Mouse (Mus musculus) hindbrain, postnatal 0 days (tissue): ENCODE data around the gene Gprc5a. TPM values are rescaled to one million over a fixed set of nuclear protein-coding genes. Genes with fewer than 3 reads are reported as not detected.

Experiments
- ATAC-seq: fragments of 200-750 bp; cut with Nextera tagmentation; 2 replicates; pipeline ENCODE4 v1.8.0; 2017; ENCODE audit warnings: mild to moderate bottlenecking, moderate TSS enrichment, moderate library complexity
- DNase-seq: peaks from one replicate; pipeline ENCODE4 v3.0.0-alpha.2; 2015; ENCODE audit warnings: low spot score
- H3K27ac ChIP-seq: fragments of 300-500 bp; sonication (generic); 2 replicates; pipeline ENCODE4 v1.5.1; 2014; ENCODE audit warnings: mild to moderate bottlenecking
- H3K27me3 ChIP-seq: fragments of 300-500 bp; sonication (generic); 2 replicates; pipeline ENCODE4 v1.6.1; 2014; ENCODE audit warnings: low read length, mixed read lengths; ENCODE audit not compliant: insufficient read depth
- H3K36me3 ChIP-seq: fragments of 300-500 bp; sonication (generic); 2 replicates; pipeline ENCODE4 v1.6.1; 2014; ENCODE audit warnings: low read length, mixed read lengths; ENCODE audit not compliant: insufficient read depth
- H3K4me1 ChIP-seq: fragments of 300-500 bp; sonication (generic); 2 replicates; pipeline ENCODE4 v1.6.1; 2014; ENCODE audit warnings: antibody characterized with exemption, low read length, mixed read lengths; ENCODE audit not compliant: insufficient read depth
- H3K4me2 ChIP-seq: fragments of 300-500 bp; sonication (generic); 2 replicates; pipeline ENCODE4 v1.6.1; 2014; ENCODE audit warnings: low read depth, mild to moderate bottlenecking, low read length, moderate library complexity, mixed read lengths
- H3K4me3 ChIP-seq: fragments of 300-500 bp; sonication (generic); 2 replicates; pipeline ENCODE4 v1.5.1; 2014; ENCODE audit warnings: low read length
- H3K9ac ChIP-seq: fragments of 300-500 bp; sonication (generic); replicated peaks from 2 replicates; pipeline ENCODE4 v1.6.1; 2014; ENCODE audit warnings: mild to moderate bottlenecking, low read length, moderate library complexity, mixed read lengths
- H3K9me3 ChIP-seq: fragments of 300-500 bp; sonication (generic); 2 replicates; pipeline ENCODE4 v1.6.1; 2016; ENCODE audit warnings: low read length, mixed read lengths
- CTCF ChIP-seq: IDR thresholded peaks from 2 replicates; pipeline ENCODE4 v1.5.1; 2016; ENCODE audit warnings: antibody characterized with exemption, control low read depth, low read depth
- WGBS: fragments of 180-500 bp; shearing (Covaris S2); extraction: QIAGEN DNeasy Blood & Tissue Kit; methylation state at CpG from one replicate; pipeline ENCODE4 v1.1.7; 2014; 5-methylcytosine and 5-hydroxymethylcytosine counted together
- polyA plus RNA-seq: library from polyadenylated mRNA; unstranded; fragments of >200 nt; fragmentation: Nextera tagmentation; extraction: Ambion mirVana; gene quantifications from 2 replicates; pipeline ENCODE4 v1.2.1, GENCODE M21; 2015
- total RNA-seq: library from RNA; depleted of rRNA; stranded (reverse); fragments of >200 nt; gene quantifications from 2 replicates; pipeline ENCODE4 v1.2.3, GENCODE M21; 2014; rRNA removed

Gene Gprc5a
- total RNA-seq: 0.25 and 0.63 TPM in 2 replicates
- 0.30 and 0.35 TPM in 2 replicates for polyA plus RNA-seq

GRCm38 (mm10) chr6:135065236-135065957 is at the start of gene Gprc5a:
Gene Gprc5a, plus strand, starts transcription at chr6:135065651.
- Histone ChIP-seq H3K4me2 (peak within 1 kb of the TSS; percentile 84), H3K36me3 (no peaks in the 10 kb centered on the region), H3K27me3 (no peaks in the 10 kb centered on the region), H3K4me3 (peak within 1 kb of the TSS; percentile 43), H3K4me1 (no peaks in the 10 kb centered on the region), H3K27ac (no peak within 1 kb of the TSS), H3K9me3 (no peaks in the 10 kb centered on the region), H3K9ac (peak within 1 kb of the TSS; percentile 18; the same call in 1 of the 2 replicates)
- DNase-seq (peak; percentile 37), ATAC-seq (peak; percentile 64)
- no peak for TF ChIP-seq CTCF
- under 1% methylated on average over 41 of the region's 44 CpGs for whole genome bisulfite sequencing

- Histone ChIP-seq H3K27ac (no peak overlapping the region), H3K27me3 (no peaks in the 10 kb centered on the region), H3K36me3 (peaks cover 75% of the 10 kb centered on the region), H3K4me2 (no peak overlapping the region), H3K9me3 (no peaks in the 10 kb centered on the region), H3K4me1 (0 out of 2 replicates have a peak, but pooled peaks cover 3% of the 10 kb centered on the region), H3K4me3 (no peak overlapping the region), H3K9ac (no peak overlapping the region)
- 95% methylated on average over 11 of the region's 11 CpGs for WGBS
- ATAC-seq (no peak), DNase-seq (no peak)
- TF ChIP-seq CTCF: no peak
These were observed 48.2 kb upstream of the Gprc5a start for GRCm38 (mm10) chr6:135017211-135017610.

GRCm38 (mm10) chr6:135019564-135019963 is 45.9 kb upstream of the Gprc5a start:
- no peak for TF ChIP-seq CTCF
- DNase-seq: no peak
- Histone ChIP-seq H3K36me3 (peaks cover 87% of the 10 kb centered on the region), H3K27ac (no peak overlapping the region), H3K4me2 (no peak overlapping the region), H3K9me3 (no peaks in the 10 kb centered on the region), H3K27me3 (no peaks in the 10 kb centered on the region), H3K9ac (no peak overlapping the region), H3K4me3 (no peak overlapping the region), H3K4me1 (no peaks in the 10 kb centered on the region)
- 79% methylated on average over 10 of the region's 10 CpGs for WGBS
- ATAC-seq: no peak

- H3K4me1 ChIP-seq: no peaks in the 10 kb centered on the region
- DNase-seq (no peak), ATAC-seq (no peak)
- H3K4me2 ChIP-seq: no peak overlapping the region
- H3K9me3 ChIP-seq: no peaks in the 10 kb centered on the region
- H3K36me3 ChIP-seq: peaks cover 67% of the 10 kb centered on the region
- H3K4me3 ChIP-seq: no peak overlapping the region
- H3K9ac ChIP-seq: no peak overlapping the region
- H3K27ac ChIP-seq: no peak overlapping the region
- no peak for TF ChIP-seq CTCF
- 92% methylated on average over 3 of the region's 3 CpGs for WGBS
- no peaks in the 10 kb centered on the region for H3K27me3 ChIP-seq
These were observed 43.8 kb upstream of the Gprc5a start for GRCm38 (mm10) chr6:135021633-135022032.

- no peaks in the 10 kb centered on the region for H3K9me3 ChIP-seq
- no peak overlapping the region for H3K4me3 ChIP-seq
- no peak for ATAC-seq
- no peaks in the 10 kb centered on the region for H3K27me3 ChIP-seq
- no peak for DNase-seq
- H3K36me3 ChIP-seq: peaks cover 49% of the 10 kb centered on the region
- H3K4me1 ChIP-seq: no peaks in the 10 kb centered on the region
- TF ChIP-seq CTCF: no peak
- WGBS: 93% methylated on average over 14 of the region's 14 CpGs
- no peak overlapping the region for H3K4me2 ChIP-seq
- no peak overlapping the region for H3K27ac ChIP-seq
- no peak overlapping the region for H3K9ac ChIP-seq
These were observed 42.1 kb upstream of the Gprc5a start for GRCm38 (mm10) chr6:135023379-135023778.

GRCm38 (mm10) chr6:135024781-135025420 is 40.5 kb upstream of the Gprc5a start:
- ATAC-seq (no peak), DNase-seq (no peak)
- no peak overlapping the region for H3K4me3 ChIP-seq
- no peaks in the 10 kb centered on the region for H3K4me1 ChIP-seq
- peaks cover 38% of the 10 kb centered on the region for H3K36me3 ChIP-seq
- no peak overlapping the region for H3K27ac ChIP-seq
- no peak for TF ChIP-seq CTCF
- H3K4me2 ChIP-seq: no peak overlapping the region
- no peak overlapping the region for H3K9ac ChIP-seq
- 100% methylated on average over 1 of the region's 1 CpGs for WGBS
- H3K9me3 ChIP-seq: no peaks in the 10 kb centered on the region
- H3K27me3 ChIP-seq: no peaks in the 10 kb centered on the region

- Histone ChIP-seq H3K4me2 (no peak overlapping the region), H3K36me3 (peaks cover 27% of the 10 kb centered on the region), H3K4me3 (no peak overlapping the region), H3K27me3 (no peaks in the 10 kb centered on the region), H3K27ac (no peak overlapping the region), H3K4me1 (no peaks in the 10 kb centered on the region), H3K9ac (no peak overlapping the region), H3K9me3 (no peaks in the 10 kb centered on the region)
- TF ChIP-seq CTCF: peak; percentile 78
- ATAC-seq (peak; percentile 75), DNase-seq (peak; percentile 74)
- 6% methylated on average over 3 of the region's 3 CpGs for WGBS
These were observed 39.2 kb upstream of the Gprc5a start for GRCm38 (mm10) chr6:135026232-135026631.
